Mouse (Mus musculus) C2C12 (cell line): ENCODE results near the gene Wfdc3. TPM values are rescaled to one million over a fixed set of nuclear protein-coding genes. Genes with fewer than 3 reads are reported as not detected.

Experiments used
- H3K27me3 ChIP-seq: one replicate; pipeline ENCODE4 v1.6.1; 2011; ENCODE audit not compliant: control insufficient read depth, insufficient read depth, insufficient read length
- H3K36me3 ChIP-seq: one replicate; pipeline ENCODE4 v1.6.1; 2011; ENCODE audit not compliant: control insufficient read depth, insufficient read depth
- H3K4me3 ChIP-seq: one replicate; pipeline ENCODE4 v1.5.1; 2011; ENCODE audit warnings: mild to moderate bottlenecking, control low read depth; ENCODE audit not compliant: poor library complexity, insufficient read depth, severe bottlenecking
- H3K79me2 ChIP-seq: one replicate; pipeline ENCODE4 v1.6.1; 2011; ENCODE audit not compliant: control insufficient read depth, insufficient read depth
- H3K79me3 ChIP-seq: one replicate; pipeline ENCODE4 v1.6.1; 2011; ENCODE audit warnings: low read depth, control low read depth
- H3ac ChIP-seq: one replicate; pipeline ENCODE3; 2011; ENCODE audit warnings: low read depth; ENCODE audit not compliant: control insufficient read depth, insufficient read length
- CEBPB ChIP-seq: IDR thresholded peaks from one replicate; pipeline ENCODE4 v1.6.1; 2011; ENCODE audit warnings: low read depth, mild to moderate bottlenecking, control low read depth, moderate library complexity
- CTCF ChIP-seq: IDR thresholded peaks from one replicate; pipeline ENCODE4 v1.5.1; 2011; ENCODE audit not compliant: control insufficient read depth, insufficient read depth, insufficient read length
- FOSL1 ChIP-seq: IDR thresholded peaks from one replicate; pipeline ENCODE4 v1.8.0; 2011; ENCODE audit warnings: mild to moderate bottlenecking, low read length; ENCODE audit not compliant: poor library complexity, insufficient read depth, severe bottlenecking
- MAX ChIP-seq: IDR thresholded peaks from one replicate; pipeline ENCODE4 v1.6.1; 2011; ENCODE audit warnings: mild to moderate bottlenecking, control low read depth
- MYOD1 ChIP-seq: IDR thresholded peaks from one replicate; pipeline ENCODE4 v1.6.1; 2011; ENCODE audit warnings: low read depth; ENCODE audit not compliant: control insufficient read depth, insufficient read length
- MYOG ChIP-seq: IDR thresholded peaks from one replicate; pipeline ENCODE4 v1.6.1; 2011; ENCODE audit not compliant: control insufficient read depth, insufficient read length; ENCODE audit errors: extremely low read depth
- USF1 ChIP-seq: IDR thresholded peaks from one replicate; pipeline ENCODE4 v1.6.1; 2011; ENCODE audit warnings: low read depth, mild to moderate bottlenecking, control low read depth, moderate library complexity
- polyA plus RNA-seq: library from polyadenylated mRNA; unstranded; fragments of >200 nt; fragmentation: generic; extraction: Trizol; gene quantifications from one replicate; pipeline ENCODE4 v1.2.1, GENCODE M21; 2012; ENCODE audit warnings: missing spikeins

The Wfdc3 gene
- polyA plus RNA-seq, 1 experiment, result 0.13 TPM

DNA sequence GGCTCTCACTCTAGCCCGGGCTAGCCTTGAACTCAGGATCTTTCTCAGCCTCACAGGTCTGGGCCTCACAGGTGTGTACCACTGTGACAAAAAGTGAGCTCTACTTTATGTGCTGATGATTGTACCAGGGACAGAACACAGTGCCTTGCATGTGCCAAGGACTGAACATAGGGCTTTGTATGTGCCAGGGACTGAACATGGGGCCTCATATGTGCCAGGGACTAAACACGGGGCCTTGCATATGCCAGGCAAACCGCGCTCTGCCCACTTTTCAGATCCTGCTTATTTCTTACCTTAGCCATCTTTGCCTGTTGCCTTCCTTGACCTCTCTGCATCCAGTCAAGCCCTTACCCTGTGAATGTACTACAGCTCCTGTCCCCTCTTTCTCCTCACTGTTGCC lies 16.2 kb upstream of the Wfdc3 start:
- H3K79me2 ChIP-seq, result no peaks in the 10 kb centered on the region
- no peak for TF ChIP-seq USF1
- TF ChIP-seq CTCF, result no peak
- H3K27me3 ChIP-seq, result no peaks in the 10 kb centered on the region
- peaks cover 85% of the 10 kb centered on the region for H3K36me3 ChIP-seq
- H3K4me3 ChIP-seq, result no peak overlapping the region
- H3ac ChIP-seq, result no peak overlapping the region
- no peaks in the 10 kb centered on the region for H3K79me3 ChIP-seq

GRCm38 (mm10) chr2:164761502-164761901 lies 15.8 kb upstream of the Wfdc3 start:
- Histone ChIP-seq H3ac (no peak overlapping the region), H3K79me3 (no peaks in the 10 kb centered on the region), H3K79me2 (no peaks in the 10 kb centered on the region), H3K4me3 (no peak overlapping the region), H3K27me3 (no peaks in the 10 kb centered on the region), H3K36me3 (peaks cover 85% of the 10 kb centered on the region)
- TF ChIP-seq MYOG, result no peak
- TF ChIP-seq CEBPB, result no peak
- no peak for TF ChIP-seq USF1
- no peak for TF ChIP-seq CTCF
- TF ChIP-seq MYOD1, result no peak
- no peak for TF ChIP-seq MAX
- TF ChIP-seq FOSL1, result no peak

- Histone ChIP-seq H3K79me3 (no peaks in the 10 kb centered on the region), H3ac (no peak overlapping the region), H3K4me3 (no peak overlapping the region), H3K79me2 (no peaks in the 10 kb centered on the region), H3K36me3 (peaks cover 85% of the 10 kb centered on the region), H3K27me3 (no peaks in the 10 kb centered on the region)
- no peak for TF ChIP-seq FOSL1
These were observed 14.5 kb upstream of the Wfdc3 start for GRCm38 (mm10) chr2:164760059-164760833.

- no peak for TF ChIP-seq MYOG
- TF ChIP-seq MAX, result no peak
- no peak for TF ChIP-seq MYOD1
- no peak for TF ChIP-seq USF1
- no peak for TF ChIP-seq FOSL1
- no peak for TF ChIP-seq CEBPB
- no peak for TF ChIP-seq CTCF
- H3K36me3 ChIP-seq, result peaks cover 92% of the 10 kb centered on the region
- H3ac ChIP-seq, result no peak overlapping the region
These were observed 13.0 kb upstream of the Wfdc3 start for GRCm38 (mm10) chr2:164758692-164759091.

GRCm38 (mm10) chr2:164757841-164758240 lies 12.1 kb upstream of the Wfdc3 start:
- Histone ChIP-seq H3K27me3 (no peaks in the 10 kb centered on the region), H3K79me3 (no peaks in the 10 kb centered on the region), H3ac (no peak overlapping the region), H3K79me2 (no peaks in the 10 kb centered on the region), H3K36me3 (peaks cover 93% of the 10 kb centered on the region), H3K4me3 (no peak overlapping the region)
- no peak for TF ChIP-seq CTCF
- no peak for TF ChIP-seq FOSL1
- no peak for TF ChIP-seq CEBPB
- no peak for TF ChIP-seq MAX
- no peak for TF ChIP-seq MYOD1
- no peak for TF ChIP-seq USF1
- no peak for TF ChIP-seq MYOG

More at GRCm38 (mm10) chr2:164758692-164759091, 13.0 kb upstream of the Wfdc3 start:
- Histone ChIP-seq H3K79me3 (no peaks in the 10 kb centered on the region), H3K27me3 (no peaks in the 10 kb centered on the region), H3K4me3 (no peak overlapping the region), H3K79me2 (no peaks in the 10 kb centered on the region)

- H3K4me3 ChIP-seq, result no peak overlapping the region
- H3K79me2 ChIP-seq, result peaks cover 24% of the 10 kb centered on the region
- H3K36me3 ChIP-seq, result peaks cover 89% of the 10 kb centered on the region
- TF ChIP-seq CEBPB, result no peak
- no peak for TF ChIP-seq CTCF
- TF ChIP-seq USF1, result no peak
- H3ac ChIP-seq, result no peak overlapping the region
- H3K79me3 ChIP-seq, result peaks cover 14% of the 10 kb centered on the region
- no peaks in the 10 kb centered on the region for H3K27me3 ChIP-seq
These were observed 9.1 kb upstream of the Wfdc3 start for GRCm38 (mm10) chr2:164754800-164755199.
